Mouse (Mus musculus) right cerebral cortex, postnatal 25 days (tissue): ENCODE data around the gene Rrm2.

Experiments used
- DNase-seq: peaks from one replicate; pipeline ENCODE4 v3.0.0; 2022

Gene Rrm2

DNA sequence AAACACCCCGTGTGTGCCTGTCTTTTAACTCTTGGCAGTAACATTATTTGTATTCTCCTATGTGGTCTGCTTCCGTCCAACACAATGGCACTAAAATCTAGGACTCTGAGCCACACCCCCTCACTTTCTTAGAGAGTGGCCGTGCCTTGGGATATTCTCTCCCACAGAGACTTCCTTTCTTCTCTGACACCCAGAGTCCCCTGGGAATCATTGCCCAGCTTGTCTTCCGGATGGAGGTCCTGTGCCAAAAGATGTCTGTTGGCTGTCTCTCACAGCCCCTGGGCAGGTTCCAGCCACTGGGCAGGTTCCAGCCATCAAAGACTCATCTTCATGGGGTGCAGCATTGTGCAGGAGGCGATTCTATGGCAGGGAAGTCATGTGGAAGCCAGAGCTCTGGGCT, 46.7 kb downstream of the Rrm2 start:
- DNase-seq = no peak

DNA sequence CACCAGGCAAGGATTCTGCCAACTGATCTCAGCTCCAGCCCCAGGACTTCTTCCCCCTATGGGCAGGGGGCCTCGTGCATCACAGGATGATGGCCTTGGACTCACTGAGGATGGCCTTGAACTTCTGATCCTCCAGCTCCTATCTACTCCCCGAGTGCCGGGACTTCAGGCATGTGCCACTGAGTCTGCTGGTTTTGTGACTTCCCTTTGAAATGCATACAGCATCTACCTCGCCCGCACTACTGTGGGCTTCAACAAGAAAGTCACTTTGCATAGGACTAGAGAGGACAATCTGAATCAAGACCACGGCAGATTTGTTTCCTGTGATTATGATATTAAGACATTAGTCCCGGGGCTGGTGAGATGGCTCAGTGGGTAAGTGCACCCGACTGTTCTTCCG, 47.4 kb downstream of the Rrm2 start:
- no peak for DNase-seq

DNA sequence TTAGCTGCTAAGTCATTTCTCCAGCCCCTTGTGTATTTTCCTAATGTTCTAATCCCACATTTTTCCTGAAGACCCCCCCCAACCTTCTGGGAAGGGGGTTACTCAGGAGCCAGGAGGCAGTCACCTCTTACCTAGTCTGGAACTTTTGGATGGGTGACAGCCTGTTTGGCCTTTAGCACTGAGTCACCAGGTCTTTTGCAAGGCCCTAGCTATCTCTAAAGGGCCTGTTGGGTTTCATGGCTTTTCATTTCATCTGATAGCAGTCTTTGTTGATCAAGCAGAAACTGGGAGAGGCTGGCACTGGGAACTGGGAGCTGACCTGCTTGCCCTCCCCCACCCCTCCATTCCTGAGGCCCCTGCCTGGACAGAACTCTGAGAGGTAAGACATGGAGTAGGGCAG, 49.3 kb downstream of the Rrm2 start:
- DNase-seq = no peak

DNA sequence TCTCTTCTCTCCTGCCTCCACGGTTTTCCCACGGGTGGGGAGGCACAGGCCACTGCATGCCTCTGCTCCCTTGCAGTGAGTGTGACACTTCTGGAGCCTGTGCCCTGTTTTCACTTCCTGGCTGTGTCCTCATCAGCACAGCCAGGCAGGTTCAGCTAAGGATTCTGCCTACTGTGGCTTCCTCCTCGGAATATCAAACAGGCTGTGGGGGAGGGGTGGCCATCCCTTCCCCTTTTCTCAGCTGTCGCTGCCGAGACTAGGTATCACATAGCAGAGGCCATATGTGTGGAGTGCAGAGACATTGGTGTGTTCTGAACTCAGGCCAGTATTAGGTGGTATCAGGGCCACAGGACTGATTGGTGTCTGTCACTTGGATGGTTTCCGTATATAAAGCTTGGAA, 50.3 kb downstream of the Rrm2 start:
- DNase-seq = peak; percentile 12

- DNase-seq = no peak
Observed at GRCm38 (mm10) chr12:24762253-24762652, 54.2 kb downstream of the Rrm2 start.
